In genomic region chr2:6207736-6208135, GRCm38 (mm10) we compare ENCODE assay signal across 26 mouse cellular contexts.
"Had no signal": no experiment of that assay in that cellular context is flagged by ENCODE, and none has a peak within 500 bp of the region (broad histone marks: within the 10 kb centered on the region; RNA-seq: fewer than 3 reads in every experiment).

No protein-coding gene starts in this region.

- H3K4me2 ChIP-seq: heart, embryonic 15.5 days; hindbrain, embryonic 13.5 days; hindbrain, embryonic 15.5 days; kidney, embryonic 15.5 days; limb, embryonic 13.5 days; limb, embryonic 15.5 days; liver, embryonic 12.5 days had no signal

- H3K9me3 ChIP-seq: heart, embryonic 13.5 days; heart, embryonic 15.5 days; hindbrain, embryonic 13.5 days; hindbrain, embryonic 15.5 days; kidney, embryonic 15.5 days; limb, embryonic 13.5 days; limb, embryonic 15.5 days; liver, embryonic 12.5 days had no signal

- DNase-seq: gastrocnemius, postnatal 36 days; heart, adult 11 months; heart, adult 2 months; heart, postnatal 14 days; heart, postnatal 36 days; kidney, adult 11 months; kidney, adult 2 months; kidney, adult 9 months; kidney, postnatal 14 days; kidney, postnatal 36 days; layer of hippocampus, adult 9-11 months; layer of hippocampus, postnatal 36 days; left cerebral cortex, postnatal 4 days; lung, adult 18-20 months had no signal

- H3K9ac ChIP-seq: heart, embryonic 15.5 days; hindbrain, embryonic 13.5 days; hindbrain, embryonic 15.5 days; kidney, embryonic 15.5 days; limb, embryonic 13.5 days; limb, embryonic 15.5 days; liver, embryonic 12.5 days; liver, embryonic 14.5 days had no signal

- H3K36me3 ChIP-seq: heart, embryonic 13.5 days; heart, embryonic 15.5 days; hindbrain, embryonic 13.5 days; hindbrain, embryonic 15.5 days; kidney, embryonic 15.5 days; limb, embryonic 13.5 days; limb, embryonic 15.5 days; liver, embryonic 12.5 days had no signal

- H3K27me3 ChIP-seq: heart, embryonic 13.5 days; heart, embryonic 15.5 days; hindbrain, embryonic 13.5 days; hindbrain, embryonic 15.5 days; kidney, embryonic 15.5 days; limb, embryonic 13.5 days; limb, embryonic 15.5 days had no signal

- H3K4me3 ChIP-seq: heart, adult 2 months; heart, embryonic 13.5 days; heart, embryonic 15.5 days; hindbrain, embryonic 13.5 days; hindbrain, embryonic 15.5 days; kidney, embryonic 15.5 days; limb, embryonic 13.5 days; limb, embryonic 15.5 days; liver, embryonic 12.5 days had no signal

- H3K27ac ChIP-seq: heart, adult 2 months; heart, embryonic 13.5 days; heart, embryonic 15.5 days; hindbrain, embryonic 13.5 days; hindbrain, embryonic 15.5 days; hindbrain, postnatal 0 days; kidney, embryonic 15.5 days; kidney, postnatal 0 days; limb, embryonic 13.5 days; limb, embryonic 15.5 days; liver, embryonic 12.5 days; liver, embryonic 14.5 days had no signal

- ATAC-seq: hindbrain, postnatal 0 days; intestine, embryonic 16.5 days; liver, embryonic 12.5 days had no signal
